Mouse (Mus musculus) liver, embryonic 13.5 days (tissue): ENCODE data around the gene 4933406M09Rik. TPM values are rescaled to one million over a fixed set of nuclear protein-coding genes. Genes with fewer than 3 reads are reported as not detected.
A peak's percentile ranks its signal among the peaks of the same experiment; 100 is the strongest.

ENCODE experiments used
- ATAC-seq: fragments of 200-750 bp; cut with Nextera tagmentation; 2 replicates; pipeline ENCODE4 v1.8.0; 2017; ENCODE audit warnings: low read depth, mild to moderate bottlenecking, moderate number of reproducible peaks, moderate library complexity
- DNase-seq: peaks from one replicate; pipeline ENCODE4 v3.0.0; 2022
- H3K27ac ChIP-seq: fragments of 300-500 bp; sonication (generic); 2 replicates; pipeline ENCODE4 v1.5.1; 2015; ENCODE audit warnings: moderate library complexity, mild to moderate bottlenecking, inconsistent platforms
- H3K27me3 ChIP-seq: fragments of 300-500 bp; sonication (generic); 2 replicates; pipeline ENCODE4 v1.6.1; 2015; ENCODE audit warnings: mild to moderate bottlenecking, inconsistent platforms
- H3K36me3 ChIP-seq: fragments of 300-500 bp; sonication (generic); 2 replicates; pipeline ENCODE4 v1.6.1; 2015; ENCODE audit warnings: mild to moderate bottlenecking, inconsistent platforms
- H3K4me1 ChIP-seq: fragments of 300-500 bp; sonication (generic); replicated peaks from 2 replicates; pipeline ENCODE4 v1.6.1; 2015; ENCODE audit warnings: inconsistent platforms
- H3K4me2 ChIP-seq: fragments of 300-500 bp; sonication (generic); 2 replicates; pipeline ENCODE4 v1.6.1; 2015; ENCODE audit warnings: inconsistent platforms, mild to moderate bottlenecking, moderate library complexity
- H3K4me3 ChIP-seq: fragments of 300-500 bp; sonication (generic); replicated peaks from 2 replicates; pipeline ENCODE4 v1.5.1; 2015; ENCODE audit warnings: mild to moderate bottlenecking, inconsistent platforms
- H3K9ac ChIP-seq: fragments of 300-500 bp; sonication (generic); 2 replicates; pipeline ENCODE4 v1.6.1; 2015; ENCODE audit warnings: mild to moderate bottlenecking, inconsistent platforms
- H3K9me3 ChIP-seq: fragments of 300-500 bp; sonication (generic); replicated peaks from 2 replicates; pipeline ENCODE4 v1.6.1; 2016; ENCODE audit warnings: inconsistent platforms
- WGBS: fragments of 180-500 bp; shearing (Covaris S2); methylation state at CpG from one replicate; pipeline ENCODE4 v1.1.7; 2015; ENCODE audit not compliant: insufficient replicate concordance; 5-methylcytosine and 5-hydroxymethylcytosine counted together
- polyA plus RNA-seq: library from polyadenylated mRNA; unstranded; fragments of >200 nt; fragmentation: Nextera tagmentation; extraction: Ambion mirVana; gene quantifications from 2 replicates; pipeline ENCODE4 v1.2.1, GENCODE M21; 2015

4933406M09Rik gene
- polyA plus RNA-seq, 1 experiment from 2014 or later, result not detected

DNA sequence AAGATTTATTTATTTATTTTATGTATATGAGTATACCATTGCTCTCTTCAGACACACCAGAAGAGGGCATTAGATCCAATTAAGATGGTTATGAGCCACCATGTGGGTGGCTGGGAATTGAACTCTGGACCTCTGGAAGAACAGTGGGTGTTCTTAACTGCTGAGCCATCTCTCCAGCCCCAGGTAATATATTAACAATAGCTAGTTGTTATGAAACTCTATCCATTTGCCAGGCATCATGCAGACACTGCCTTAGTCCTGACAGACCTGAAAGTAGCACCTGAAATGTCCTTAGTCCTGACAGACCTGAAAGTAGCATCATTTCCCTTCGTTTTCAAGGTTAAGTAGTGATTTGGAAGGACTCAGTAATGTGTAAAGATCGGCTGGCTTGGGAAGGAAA is 28.3 kb downstream of the 4933406M09Rik start:
- Histone ChIP-seq H3K4me2 (peak overlapping the region; percentile 76), H3K27me3 (no peaks in the 10 kb centered on the region), H3K27ac (peak overlapping the region; percentile 97), H3K36me3 (peaks cover 39% of the 10 kb centered on the region), H3K9me3 (no peaks in the 10 kb centered on the region), H3K9ac (peak overlapping the region; percentile 75), H3K4me3 (no peak overlapping the region), H3K4me1 (peaks cover 43% of the 10 kb centered on the region)
- ATAC-seq (no peak), DNase-seq (no peak)
- 42% methylated on average over 2 of the region's 2 CpGs for WGBS

DNA sequence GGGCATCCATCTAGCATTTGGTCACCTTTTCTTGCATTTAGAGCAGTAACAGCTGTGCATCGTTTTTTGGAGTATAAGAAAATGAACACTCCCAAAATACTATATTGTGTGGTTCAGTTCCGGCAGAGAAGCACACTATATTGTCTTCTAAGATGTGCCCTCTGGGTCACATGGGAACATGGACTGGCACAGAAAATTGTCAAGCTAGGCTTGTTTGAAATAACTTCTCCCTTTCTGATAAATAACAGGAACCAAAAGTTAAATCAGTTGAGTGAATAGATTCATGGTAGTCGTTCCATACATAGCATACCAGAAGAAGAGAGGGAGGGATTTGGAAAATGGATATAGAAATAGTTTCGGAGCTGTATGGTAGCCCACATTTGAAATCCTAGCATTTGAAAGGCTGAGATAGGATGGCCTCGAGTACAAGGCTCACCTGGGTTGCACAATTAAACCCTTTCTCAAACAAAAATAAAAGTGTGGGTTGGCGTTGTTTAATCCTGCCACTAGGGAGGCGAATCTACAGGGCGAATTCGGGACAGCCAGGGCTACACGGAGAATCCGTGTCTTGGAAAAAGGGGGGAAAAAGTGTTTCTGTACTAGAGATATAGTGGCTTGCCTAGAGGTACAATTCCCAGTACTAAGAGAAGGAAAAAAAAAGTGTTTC is 28.9 kb downstream of the 4933406M09Rik start:
- WGBS, result 17% methylated on average over 11 of the region's 11 CpGs
- Histone ChIP-seq H3K36me3 (peaks cover 33% of the 10 kb centered on the region), H3K9me3 (no peaks in the 10 kb centered on the region), H3K27me3 (no peaks in the 10 kb centered on the region), H3K4me1 (peaks cover 49% of the 10 kb centered on the region), H3K9ac (peak overlapping the region; percentile 75), H3K4me2 (peak overlapping the region; percentile 76), H3K4me3 (peak overlapping the region; percentile 89), H3K27ac (peak overlapping the region; percentile 97)
- DNase-seq (no peak), ATAC-seq (no peak)

DNA sequence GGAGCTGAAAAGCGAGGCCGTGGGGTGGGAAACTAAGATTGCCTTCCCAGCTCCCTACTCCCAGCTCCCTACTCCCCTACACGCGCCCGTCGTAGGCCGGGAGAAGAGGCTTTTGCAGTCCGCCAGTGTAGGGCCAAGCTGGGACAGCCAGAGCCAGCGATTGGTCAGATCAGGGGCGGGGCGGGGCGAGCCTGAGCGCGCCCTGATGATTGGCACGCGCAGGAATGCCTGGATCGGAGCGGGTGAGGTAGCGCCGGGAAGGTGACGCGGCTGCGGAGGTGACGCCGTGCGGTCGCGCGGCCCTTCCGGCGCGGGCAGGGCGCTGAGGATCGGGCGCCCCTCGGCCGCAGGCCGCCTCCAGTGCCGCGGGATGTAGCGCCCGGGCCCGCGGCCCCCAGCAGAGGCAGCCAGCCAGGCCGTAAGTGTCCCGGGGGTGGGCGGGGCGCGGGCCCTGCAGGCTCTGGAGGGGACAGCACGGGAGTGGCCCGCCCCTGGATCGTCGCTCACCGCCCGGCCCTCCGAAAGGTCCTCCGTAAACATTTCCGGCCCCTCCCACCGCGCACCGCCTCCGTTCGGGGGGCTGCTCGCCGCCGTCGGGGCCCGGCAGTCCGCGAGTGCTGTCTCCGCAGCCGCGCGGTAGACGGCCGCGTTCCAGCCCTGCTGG is 29.6 kb downstream of the 4933406M09Rik start, which contains the start of gene Adipor1:
Gene Adipor1 (plus strand): TSS at position 211 of the 664 bp plus-strand sequence.
- DNase-seq (peak; percentile 98), ATAC-seq (peak; percentile 98)
- Histone ChIP-seq H3K4me3 (peak within 1 kb of the TSS; percentile 89), H3K36me3 (peaks cover 27% of the 10 kb centered on the region), H3K4me2 (peak within 1 kb of the TSS; percentile 76), H3K27ac (peak within 1 kb of the TSS; percentile 97), H3K27me3 (no peaks in the 10 kb centered on the region), H3K9ac (peak within 1 kb of the TSS; percentile 94), H3K9me3 (no peaks in the 10 kb centered on the region), H3K4me1 (peaks cover 55% of the 10 kb centered on the region)
- under 1% methylated on average over 72 of the region's 77 CpGs for WGBS

DNA sequence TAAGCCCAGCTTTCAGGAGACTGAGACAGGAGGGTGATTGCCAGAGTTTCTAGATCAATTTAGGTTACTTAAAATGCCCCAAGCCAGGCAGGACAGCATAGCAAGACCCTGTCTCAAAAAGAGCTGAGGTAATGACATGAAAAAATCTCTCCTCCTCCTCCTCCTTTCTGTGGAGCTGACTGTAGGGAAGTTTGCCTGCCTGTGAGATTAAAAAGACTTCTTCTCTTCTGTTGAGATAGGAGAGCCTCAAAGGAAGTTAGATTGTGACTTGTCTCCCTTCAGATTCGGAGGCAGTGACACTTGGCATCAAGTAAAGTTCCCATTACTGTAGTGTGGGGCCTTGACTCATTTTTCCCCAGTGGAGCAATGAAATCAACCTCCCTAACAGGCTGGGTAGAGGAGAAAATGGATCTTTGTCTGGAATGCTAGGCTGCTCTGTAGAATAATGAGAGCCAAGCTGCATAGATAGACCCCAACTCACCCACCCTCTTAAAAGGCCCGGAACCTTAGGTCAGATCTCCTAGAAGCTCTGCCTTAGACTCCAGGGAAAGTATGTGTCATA is 32.8 kb downstream of the 4933406M09Rik start:
- Histone ChIP-seq H3K4me1 (peaks cover 86% of the 10 kb centered on the region), H3K27ac (peak overlapping the region; percentile 97), H3K4me2 (peak overlapping the region; percentile 76), H3K36me3 (peaks cover 19% of the 10 kb centered on the region), H3K4me3 (peak overlapping the region; percentile 89), H3K9me3 (no peaks in the 10 kb centered on the region), H3K27me3 (no peaks in the 10 kb centered on the region), H3K9ac (peak overlapping the region; percentile 94)
- 35% methylated on average over 2 of the region's 2 CpGs for WGBS
- DNase-seq, result no peak
- ATAC-seq, result no peak

DNA sequence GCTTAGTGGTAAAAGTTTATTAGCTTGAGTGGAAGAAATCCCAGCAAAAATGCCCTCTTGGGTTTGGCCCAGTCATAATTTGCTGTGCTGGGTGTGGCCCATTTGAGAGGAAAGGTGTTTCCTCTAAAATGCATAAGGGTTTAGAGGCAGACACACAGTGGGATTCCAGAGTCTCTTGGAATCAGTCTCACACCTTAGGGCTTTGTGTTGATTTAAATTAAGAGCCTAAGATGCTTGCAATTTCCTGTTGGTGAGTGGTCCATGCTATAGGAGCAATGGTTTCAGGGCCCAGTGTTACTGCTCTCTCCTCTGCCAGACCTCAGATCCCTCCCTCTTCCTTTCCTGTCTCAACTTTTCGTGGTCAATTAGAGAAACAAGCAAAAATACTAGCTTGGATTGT is 33.4 kb downstream of the 4933406M09Rik start:
- peak overlapping the region; percentile 76 for H3K4me2 ChIP-seq
- H3K9me3 ChIP-seq, result no peaks in the 10 kb centered on the region
- H3K9ac ChIP-seq, result peak overlapping the region; percentile 94
- H3K27me3 ChIP-seq, result no peaks in the 10 kb centered on the region
- peaks cover 88% of the 10 kb centered on the region for H3K4me1 ChIP-seq
- peak overlapping the region; percentile 97 for H3K27ac ChIP-seq
- H3K4me3 ChIP-seq, result peak overlapping the region; percentile 89
- WGBS, result 10% methylated on average over 1 of the region's 1 CpGs
- peaks cover 26% of the 10 kb centered on the region for H3K36me3 ChIP-seq
- no peak for ATAC-seq
- no peak for DNase-seq

DNA sequence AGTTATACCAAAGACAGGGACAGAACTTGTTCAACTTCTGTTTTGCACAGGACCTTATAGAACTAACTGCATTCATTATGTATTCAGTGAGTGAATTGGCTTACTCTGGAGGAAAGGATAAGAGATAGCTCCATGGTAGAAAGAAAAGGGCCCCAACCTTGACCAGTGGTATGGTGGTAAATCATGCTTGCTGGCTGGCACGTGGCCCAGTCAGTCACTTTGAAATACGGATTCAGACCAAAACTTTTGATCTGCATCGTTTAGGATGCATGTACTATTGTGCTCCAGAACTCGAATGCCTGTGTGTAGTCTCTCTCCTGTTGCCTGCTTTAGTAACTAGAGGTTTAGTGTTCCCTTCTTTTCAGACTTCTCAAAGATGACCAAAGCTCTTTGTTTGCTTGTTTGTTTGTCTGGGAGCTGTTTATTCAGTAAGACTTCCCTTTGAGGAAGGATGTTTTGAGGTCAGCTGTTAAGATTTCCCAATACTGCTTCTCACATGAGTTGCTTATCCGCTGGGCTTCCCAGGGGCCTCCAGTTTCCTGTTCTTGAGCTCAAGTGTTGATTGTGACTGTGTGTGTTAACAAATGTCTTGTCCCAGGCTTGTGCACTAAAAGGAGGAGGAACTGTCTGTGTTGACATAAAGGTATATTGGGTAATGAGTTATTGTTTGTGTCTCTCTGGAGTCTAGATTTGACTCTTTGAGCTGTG is 34.2 kb downstream of the 4933406M09Rik start:
- peak overlapping the region; percentile 97 for H3K27ac ChIP-seq
- DNase-seq (no peak), ATAC-seq (no peak)
- H3K27me3 ChIP-seq, result no peaks in the 10 kb centered on the region
- peak overlapping the region; percentile 89 for H3K4me3 ChIP-seq
- H3K36me3 ChIP-seq, result peaks cover 33% of the 10 kb centered on the region
- WGBS, result 15% methylated on average over 5 of the region's 5 CpGs
- H3K4me2 ChIP-seq, result peak overlapping the region; percentile 76
- peak overlapping the region; percentile 94 for H3K9ac ChIP-seq
- peaks cover 88% of the 10 kb centered on the region for H3K4me1 ChIP-seq
- H3K9me3 ChIP-seq, result no peaks in the 10 kb centered on the region

DNA sequence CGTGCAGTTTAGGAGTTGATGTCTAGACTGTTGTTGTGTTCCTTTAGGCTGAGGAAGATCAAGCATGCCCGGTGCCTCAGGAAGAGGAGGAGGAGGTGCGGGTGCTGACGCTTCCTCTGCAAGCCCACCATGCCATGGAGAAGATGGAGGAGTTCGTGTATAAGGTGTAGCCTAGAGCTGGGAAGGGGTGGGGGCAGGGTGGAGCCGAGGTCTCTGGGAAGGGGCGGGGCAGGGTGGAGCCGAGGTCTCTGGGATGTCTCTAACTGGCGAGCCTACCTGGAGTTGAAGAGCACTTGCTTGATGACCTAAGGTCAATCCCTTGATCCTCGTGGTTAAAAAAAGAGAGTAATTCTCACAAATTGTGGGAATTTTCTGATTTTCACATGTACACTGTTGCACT is 38.2 kb downstream of the 4933406M09Rik start:
- 35% methylated on average over 10 of the region's 10 CpGs for WGBS

DNA sequence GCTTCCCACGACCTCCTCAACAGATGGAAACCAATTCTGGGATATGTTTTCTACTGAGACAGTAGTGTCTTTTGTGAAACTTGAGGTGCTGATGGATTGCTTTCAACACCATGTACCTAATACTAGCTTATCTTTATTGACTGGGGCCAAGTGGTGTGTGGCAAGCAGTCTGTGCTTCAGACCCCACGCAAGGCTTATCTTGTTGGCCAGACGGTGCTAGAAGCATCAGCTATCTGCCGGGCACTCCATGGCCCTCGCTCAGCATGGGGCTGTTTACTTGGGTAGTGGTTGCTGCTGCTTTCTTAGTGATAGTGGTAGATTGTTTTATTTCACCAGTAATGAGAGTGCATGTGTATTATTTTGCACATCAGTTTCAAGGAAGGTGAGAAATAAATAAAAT is 40.5 kb downstream of the 4933406M09Rik start:
- peaks cover 76% of the 10 kb centered on the region for H3K4me1 ChIP-seq
- WGBS, result 9% methylated on average over 5 of the region's 5 CpGs
- peak; percentile 93 for DNase-seq
- peak overlapping the region; percentile 21; the same call in 1 of the 2 replicates for H3K4me3 ChIP-seq
- peak overlapping the region; percentile 96 for H3K27ac ChIP-seq
- no peaks in the 10 kb centered on the region for H3K9me3 ChIP-seq
- peak; percentile 99 for ATAC-seq
- H3K36me3 ChIP-seq, result peaks cover 87% of the 10 kb centered on the region
- H3K4me2 ChIP-seq, result peak overlapping the region; percentile 58
- H3K27me3 ChIP-seq, result no peaks in the 10 kb centered on the region
- peak overlapping the region; percentile 64 for H3K9ac ChIP-seq

More for the DNA sequence above, 38.2 kb downstream of the 4933406M09Rik start:
- Histone ChIP-seq H3K4me1 (peaks cover 92% of the 10 kb centered on the region), H3K9me3 (no peaks in the 10 kb centered on the region), H3K4me2 (peak overlapping the region; percentile 58), H3K27me3 (no peaks in the 10 kb centered on the region), H3K27ac (peak overlapping the region; percentile 96), H3K36me3 (peaks cover 63% of the 10 kb centered on the region), H3K9ac (peak overlapping the region; percentile 59), H3K4me3 (peak overlapping the region; percentile 25)
- peak; percentile 53 for DNase-seq
- peak; percentile 74 for ATAC-seq

DNA sequence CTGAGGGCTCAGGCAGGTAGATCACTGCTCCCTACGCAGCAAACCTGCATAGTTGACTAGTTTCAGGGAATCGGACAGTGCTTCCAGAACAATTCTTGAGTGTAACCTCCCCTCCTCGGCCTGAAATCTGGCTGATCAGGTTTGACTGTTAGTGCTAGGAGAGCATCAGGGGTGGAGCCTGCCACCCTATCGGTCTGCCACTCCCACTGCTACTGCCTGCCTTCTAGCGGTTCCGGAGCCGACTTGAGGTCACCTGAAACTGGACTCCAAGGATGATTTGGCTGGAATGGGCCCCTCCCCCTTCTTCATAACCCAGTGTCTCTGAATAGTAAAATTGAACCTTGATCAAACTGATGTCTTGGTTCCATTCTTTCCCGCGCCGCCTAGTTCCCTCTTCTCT is 47.3 kb downstream of the 4933406M09Rik start:
- H3K4me2 ChIP-seq, result no peak overlapping the region
- peaks cover 63% of the 10 kb centered on the region for H3K36me3 ChIP-seq
- peaks cover 45% of the 10 kb centered on the region for H3K4me1 ChIP-seq
- no peak for DNase-seq
- no peak overlapping the region for H3K4me3 ChIP-seq
- ATAC-seq, result no peak
- no peak overlapping the region for H3K27ac ChIP-seq
- H3K9ac ChIP-seq, result no peak overlapping the region
- H3K9me3 ChIP-seq, result no peaks in the 10 kb centered on the region
- no peaks in the 10 kb centered on the region for H3K27me3 ChIP-seq
- 81% methylated on average over 10 of the region's 10 CpGs for WGBS

DNA sequence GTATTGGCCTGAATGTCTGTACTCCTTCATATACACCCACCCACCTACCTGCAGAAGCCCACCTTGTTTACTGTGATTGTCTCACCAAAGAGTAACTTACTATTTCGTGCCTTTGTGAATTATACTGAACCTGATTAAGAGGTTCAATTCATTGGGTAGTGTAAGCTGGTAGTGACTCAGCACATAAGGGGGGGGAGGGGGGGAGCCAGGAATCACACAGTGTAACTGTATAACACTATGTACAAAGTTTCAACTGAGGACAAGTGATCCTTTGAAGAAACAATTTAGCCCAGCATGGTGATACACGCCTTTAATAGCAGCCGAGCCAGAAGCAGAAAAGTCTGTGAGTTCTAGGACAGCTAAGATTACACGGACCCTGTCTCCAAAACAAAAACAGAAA is 47.7 kb downstream of the 4933406M09Rik start:
- Histone ChIP-seq H3K4me3 (no peak overlapping the region), H3K9ac (no peak overlapping the region), H3K27me3 (no peaks in the 10 kb centered on the region), H3K4me1 (peaks cover 41% of the 10 kb centered on the region), H3K9me3 (no peaks in the 10 kb centered on the region), H3K27ac (no peak overlapping the region), H3K36me3 (peaks cover 58% of the 10 kb centered on the region), H3K4me2 (no peak overlapping the region)
- DNase-seq (no peak), ATAC-seq (no peak)
- 87% methylated on average over 4 of the region's 4 CpGs for WGBS

DNA sequence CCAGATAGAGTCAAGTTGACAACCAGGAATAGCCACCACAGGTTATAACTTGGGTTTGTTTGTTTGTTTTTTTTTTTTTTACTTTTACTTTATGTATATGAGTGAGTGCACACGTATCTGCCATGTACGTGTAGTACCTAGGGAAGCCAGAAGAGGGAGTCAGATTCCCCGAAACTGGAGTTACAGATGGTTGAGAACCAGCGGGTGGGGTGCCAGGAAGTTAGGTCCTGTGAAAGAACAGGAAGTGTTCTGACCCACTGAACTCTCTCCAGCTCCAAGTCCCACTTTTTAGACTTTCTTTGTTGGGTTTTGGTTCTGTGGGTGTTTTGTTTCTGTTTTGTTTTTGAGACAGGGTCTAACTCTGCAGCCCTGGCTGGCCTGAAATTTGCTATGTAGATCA is 49.7 kb downstream of the 4933406M09Rik start:
- ATAC-seq, result peak; percentile 56
- Histone ChIP-seq H3K27me3 (no peaks in the 10 kb centered on the region), H3K36me3 (peaks cover 38% of the 10 kb centered on the region), H3K4me1 (peaks cover 34% of the 10 kb centered on the region), H3K4me2 (0 out of 2 replicates have a peak overlapping the region, but pooled peaks have one; percentile 18), H3K4me3 (no peak overlapping the region), H3K27ac (no peak overlapping the region; the same call in 1 of the 2 replicates), H3K9me3 (no peaks in the 10 kb centered on the region), H3K9ac (no peak overlapping the region)
- 15% methylated on average over 4 of the region's 4 CpGs for WGBS
- DNase-seq, result peak; percentile 54
